Mouse (Mus musculus) brain, embryonic 14.5 days (tissue): ENCODE measurements around the gene Ykt6.

Experiments
- CTCF ChIP-seq: fragments of 200-500 bp; IDR thresholded peaks from 2 replicates; pipeline ENCODE4 v1.5.1; 2012; ENCODE audit warnings: inconsistent platforms, mild to moderate bottlenecking, moderate library complexity, borderline replicate concordance; ENCODE audit not compliant: insufficient read depth, insufficient read length; ENCODE audit errors: extremely low read depth
- POLR2A ChIP-seq: fragments of 200-500 bp; IDR thresholded peaks from 2 replicates; pipeline ENCODE4 v1.6.1; 2012; ENCODE audit warnings: mild to moderate bottlenecking, inconsistent platforms, borderline replicate concordance; ENCODE audit not compliant: poor library complexity, insufficient read depth, insufficient read length, severe bottlenecking; ENCODE audit errors: extremely low read depth

GRCm38 (mm10) chr11:5945096-5945495, 10.4 kb upstream of the Ykt6 start:
- TF ChIP-seq CTCF (no peak), POLR2A (no peak)
